Comparison of ENCODE assay signal across 8 mouse cellular contexts in the genomic region with DNA sequence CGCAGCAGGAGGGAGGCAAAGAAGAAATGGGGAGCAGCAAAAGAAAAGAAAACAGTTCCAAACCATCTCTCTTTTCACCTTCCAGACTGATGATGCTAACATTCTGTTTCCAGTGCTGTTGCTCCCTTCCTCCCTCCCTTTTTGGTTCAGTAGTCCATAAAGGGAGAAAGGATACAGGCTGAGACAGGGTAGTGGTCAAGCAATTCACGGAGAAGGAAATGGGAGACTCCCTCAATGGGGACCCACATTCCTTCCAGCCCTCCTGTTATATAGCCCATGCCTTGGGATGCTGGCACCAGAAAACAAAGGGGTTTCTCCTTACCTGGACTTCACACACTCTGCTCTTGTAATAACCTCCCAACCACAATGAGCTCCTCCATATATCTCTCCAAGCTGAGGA. TPM values are rescaled to one million over a fixed set of nuclear protein-coding genes. Genes with fewer than 3 reads are reported as not detected.
DNase-seq lines count a peak whose midpoint lies in the region; ATAC-seq and TF ChIP-seq lines count a peak whose summit lies in the region.

No protein-coding gene starts in this region.

- H3K4me3 ChIP-seq in heart, postnatal 0 days (ENCODE audit: low read depth, low read length), result peak overlapping the region; percentile 46; the same call in 1 of the 2 replicates
- peak overlapping the region; percentile 52 for H3K4me3 ChIP-seq in cortical plate, adult 2 months (ENCODE audit: insufficient read depth, low read length)
- peak overlapping the region; percentile 55 for H3K4me3 ChIP-seq in hindbrain, embryonic 13.5 days
- peak overlapping the region; percentile 42 for H3K4me3 ChIP-seq in midbrain, embryonic 11.5 days (ENCODE audit: low read depth, low read length)

- no peaks in the 10 kb centered on the region for H3K4me1 ChIP-seq in heart, postnatal 0 days (ENCODE audit: control insufficient read depth, insufficient read depth)
- H3K4me1 ChIP-seq in cortical plate, adult 2 months (ENCODE audit: control insufficient read depth, insufficient read depth, low read length), result peaks cover 2% of the 10 kb centered on the region
- peaks cover 44% of the 10 kb centered on the region for H3K4me1 ChIP-seq in hindbrain, embryonic 13.5 days (replicated peaks)
- peaks cover 13% of the 10 kb centered on the region; the same call in 1 of the 2 replicates for H3K4me1 ChIP-seq in midbrain, embryonic 11.5 days (ENCODE audit: control insufficient read depth, insufficient read depth, low read length)

- ATAC-seq in heart, postnatal 0 days (ENCODE audit: insufficient read depth, low read depth), result no peak
- ATAC-seq in hindbrain, embryonic 13.5 days (ENCODE audit: low FRiP score), result peak; percentile 38
- ATAC-seq in midbrain, embryonic 11.5 days (ENCODE audit: low FRiP score), result peak; percentile 36; the same call in 1 of the 2 replicates
- no peak for ATAC-seq in megakaryocyte-erythroid progenitor cell, adult 5-6 weeks (replicated peaks; ENCODE audit: low FRiP score, low TSS enrichment, poor library complexity, severe bottlenecking)

- TF ChIP-seq POLR2A in cortical plate, adult 2 months (IDR thresholded peaks at IDR 0.05; ENCODE audit: extremely low read depth, insufficient read depth, low read length), result no peak

- H3K9me3 ChIP-seq in heart, postnatal 0 days (replicated peaks; ENCODE audit: control insufficient read depth, low read length), result no peaks in the 10 kb centered on the region
- H3K9me3 ChIP-seq in hindbrain, embryonic 13.5 days, result no peaks in the 10 kb centered on the region
- H3K9me3 ChIP-seq in midbrain, embryonic 11.5 days (ENCODE audit: control insufficient read depth, low read length), result no peaks in the 10 kb centered on the region

- no peak overlapping the region for H3K27ac ChIP-seq in heart, postnatal 0 days (ENCODE audit: low read depth)
- H3K27ac ChIP-seq in cortical plate, adult 2 months (ENCODE audit: insufficient read depth, low read length), result peak overlapping the region; percentile 32; the same call in 1 of the 2 replicates
- peak overlapping the region; percentile 86 for H3K27ac ChIP-seq in hindbrain, embryonic 13.5 days
- 0 out of 2 replicates have a peak overlapping the region, but pooled peaks have one; percentile 45 for H3K27ac ChIP-seq in midbrain, embryonic 11.5 days (ENCODE audit: low read depth, low read length)

- no peak for DNase-seq in heart, postnatal 0 days (ENCODE audit: low spot score)
- no peak for DNase-seq in heart, postnatal 4 days
- no peak for DNase-seq in midbrain, embryonic 11.5 days (ENCODE audit: low spot score, missing footprints)
- no peak for DNase-seq in Muller cell, postnatal 12 days (ENCODE audit: inconsistent ontology term)
- DNase-seq in adrenal gland, adult 18-20 months (ENCODE audit: low spot score in 2 of 2), result no peak

- TF ChIP-seq CTCF in heart, postnatal 0 days (IDR thresholded peaks at IDR 0.05; ENCODE audit: low read depth), result no peak
- no peak for TF ChIP-seq CTCF in cortical plate, adult 2 months (IDR thresholded peaks at IDR 0.05; ENCODE audit: extremely low read depth, insufficient read depth, low read length)

- TF ChIP-seq EP300 in heart, postnatal 0 days (IDR thresholded peaks at IDR 0.05; ENCODE audit: low read depth), result no peak

- H3K4me2 ChIP-seq in heart, postnatal 0 days (ENCODE audit: low read depth, low read length), result peak overlapping the region; percentile 74
- H3K4me2 ChIP-seq in hindbrain, embryonic 13.5 days, result peak overlapping the region; percentile 65
- H3K4me2 ChIP-seq in midbrain, embryonic 11.5 days, result peak overlapping the region; percentile 53

- no peaks in the 10 kb centered on the region for H3K36me3 ChIP-seq in heart, postnatal 0 days (replicated peaks; ENCODE audit: control insufficient read depth, insufficient read depth, low read length)
- no peaks in the 10 kb centered on the region for H3K36me3 ChIP-seq in hindbrain, embryonic 13.5 days
- no peaks in the 10 kb centered on the region for H3K36me3 ChIP-seq in midbrain, embryonic 11.5 days (ENCODE audit: control insufficient read depth, insufficient read depth, low read length)

- 27% methylated on average over 2 of the region's 2 CpGs for WGBS in heart, postnatal 0 days
- 15% methylated on average over 2 of the region's 2 CpGs for WGBS in hindbrain, embryonic 13.5 days
- 20% methylated on average over 2 of the region's 2 CpGs for WGBS in midbrain, embryonic 11.5 days

- no peaks in the 10 kb centered on the region for H3K27me3 ChIP-seq in heart, postnatal 0 days (ENCODE audit: control insufficient read depth, insufficient read depth, low read length)
- H3K27me3 ChIP-seq in hindbrain, embryonic 13.5 days, result 0 out of 2 replicates have a peak, but pooled peaks cover 21% of the 10 kb centered on the region
- H3K27me3 ChIP-seq in midbrain, embryonic 11.5 days (ENCODE audit: control insufficient read depth, insufficient read depth, low read length), result peaks cover 7% of the 10 kb centered on the region

- no peak overlapping the region for H3K9ac ChIP-seq in heart, postnatal 0 days (replicated peaks; ENCODE audit: low read depth, low read length)
- peak overlapping the region; percentile 80 for H3K9ac ChIP-seq in hindbrain, embryonic 13.5 days
- peak overlapping the region; percentile 41; the same call in 1 of the 2 replicates for H3K9ac ChIP-seq in midbrain, embryonic 11.5 days (ENCODE audit: low read length)

RNA-seq across cellular contexts. Expression of a gene that starts 0.4 kb away (rescaled TPM):
- 0.04 and 3.3 TPM in 2 replicates for total RNA-seq in heart, postnatal 0 days (2014; rRNA removed; ENCODE audit: low replicate concordance)
- polyA plus RNA-seq in heart, postnatal 0 days (2015; fragmentation: Nextera tagmentation; extraction: Ambion mirVana), result 0.59 and 0.81 TPM in 2 replicates
- 1 to 10 TPM; 3.9 to 4.2 TPM for total RNA-seq in heart, postnatal 4 days (2021)
- polyA plus RNA-seq in cortical plate, adult 2 months (2012; rRNA removed), result 16.2 and 17.2 TPM in 2 replicates
- polyA plus RNA-seq in hindbrain, embryonic 13.5 days (2015; fragmentation: Nextera tagmentation; extraction: Ambion mirVana), result 4.7 and 7.1 TPM in 2 replicates
- polyA plus RNA-seq in midbrain, embryonic 11.5 days (2014; fragmentation: Nextera tagmentation; extraction: Ambion mirVana), result 3.2 and 3.5 TPM in 2 replicates
- 0.52 and 4.6 TPM in 2 replicates for total RNA-seq in megakaryocyte-erythroid progenitor cell, adult 5-6 weeks (2014; fragmentation: Nextera tagmentation)
- 1.2 TPM in 1 of 2 replicates, not detected in the other for total RNA-seq in megakaryocyte-erythroid progenitor cell, adult 5-6 weeks (2017)
- 1 to 10 TPM; 9.5 to 9.7 TPM for total RNA-seq in adrenal gland, adult 18-20 months (2021)

RNA-seq across cellular contexts. Expression of a gene that starts 47.7 kb away (rescaled TPM):
- not detected in 2 replicates for total RNA-seq in heart, postnatal 0 days (2014; rRNA removed; ENCODE audit: low replicate concordance)
- polyA plus RNA-seq in heart, postnatal 0 days (2015; fragmentation: Nextera tagmentation; extraction: Ambion mirVana), result 52.9 and 69.3 TPM in 2 replicates
- 10 to 100 TPM; 19.8 to 26.9 TPM for total RNA-seq in heart, postnatal 4 days (2021)
- 46.0 and 46.5 TPM in 2 replicates for polyA plus RNA-seq in cortical plate, adult 2 months (2012; rRNA removed)
- 82.0 and 83.3 TPM in 2 replicates for polyA plus RNA-seq in hindbrain, embryonic 13.5 days (2015; fragmentation: Nextera tagmentation; extraction: Ambion mirVana)
- 70.8 and 78.5 TPM in 2 replicates for polyA plus RNA-seq in midbrain, embryonic 11.5 days (2014; fragmentation: Nextera tagmentation; extraction: Ambion mirVana)
- total RNA-seq in megakaryocyte-erythroid progenitor cell, adult 5-6 weeks (2014; fragmentation: Nextera tagmentation), result 67.6 and 96.7 TPM in 2 replicates
- 162 and 169 TPM in 2 replicates for total RNA-seq in megakaryocyte-erythroid progenitor cell, adult 5-6 weeks (2017)
- 10 to 100 TPM; 47.7 to 66.1 TPM for total RNA-seq in adrenal gland, adult 18-20 months (2021)

Comparison
In these comparisons a context has a peak if more than half of its experiments do, and no peak if none do; other contexts are left out.
1. RNA of a gene that starts 47.7 kb away (total RNA-seq): 67.6 to 169 TPM in megakaryocyte-erythroid progenitor cell, adult 5-6 weeks, 47.7 to 66.1 TPM in adrenal gland, adult 18-20 months and 19.8 to 26.9 TPM in heart, postnatal 4 days; not detected in heart, postnatal 0 days; every median in the first group is over 10 times any median in the second.
2. ATAC-seq: peak in hindbrain, embryonic 13.5 days (single experiment) and midbrain, embryonic 11.5 days (single experiment); none in heart, postnatal 0 days (single experiment) and megakaryocyte-erythroid progenitor cell, adult 5-6 weeks (single experiment).
3. Peak in every context shown above with its lines, with median percentiles within 50 percentile points of each other: H3K4me2 ChIP-seq and H3K4me3 ChIP-seq.